Comparison of ENCODE assay signal across 27 mouse cellular contexts in genomic region chr6:52518704-52519103, GRCm38 (mm10).
DNase-seq lines count a peak whose midpoint lies in the region; ATAC-seq and TF ChIP-seq lines count a peak whose summit lies in the region.
"Had no signal": no experiment of that assay in that cellular context is flagged by ENCODE, and none has a peak within 500 bp of the region (broad histone marks: within the 10 kb centered on the region; RNA-seq: fewer than 3 reads in every experiment).

No protein-coding gene starts in this region.

- H3K9me3 ChIP-seq in kidney, postnatal 0 days (replicated peaks; ENCODE audit: low read length) = no peaks in the 10 kb centered on the region
- H3K9me3 ChIP-seq in lung, embryonic 16.5 days (ENCODE audit: control insufficient read depth, low read length) = no peaks in the 10 kb centered on the region
- H3K9me3 ChIP-seq in midbrain, embryonic 11.5 days (ENCODE audit: control insufficient read depth, low read length) = no peaks in the 10 kb centered on the region
- H3K9me3 ChIP-seq in midbrain, embryonic 13.5 days = no peaks in the 10 kb centered on the region
- H3K9me3 ChIP-seq: embryonic facial prominence, embryonic 10.5 days; embryonic facial prominence, embryonic 13.5 days; forebrain, embryonic 12.5 days; forebrain, embryonic 15.5 days; heart, embryonic 12.5 days; heart, embryonic 15.5 days; hindbrain, embryonic 10.5 days; hindbrain, embryonic 13.5 days had no signal

- no peak overlapping the region for H3K27ac ChIP-seq in kidney, postnatal 0 days
- peak overlapping the region; percentile 63 for H3K27ac ChIP-seq in lung, embryonic 16.5 days (ENCODE audit: low read length)
- H3K27ac ChIP-seq in midbrain, embryonic 11.5 days (ENCODE audit: low read depth, low read length) = no peak overlapping the region
- no peak overlapping the region for H3K27ac ChIP-seq in midbrain, embryonic 13.5 days
- H3K27ac ChIP-seq: embryonic facial prominence, embryonic 10.5 days; embryonic facial prominence, embryonic 13.5 days; forebrain, embryonic 12.5 days; forebrain, embryonic 15.5 days; heart, embryonic 15.5 days; hindbrain, embryonic 10.5 days; hindbrain, embryonic 13.5 days had no signal

- H3K27me3 ChIP-seq in kidney, postnatal 0 days (ENCODE audit: insufficient read depth, low read length) = no peaks in the 10 kb centered on the region
- no peaks in the 10 kb centered on the region for H3K27me3 ChIP-seq in lung, embryonic 16.5 days (ENCODE audit: control insufficient read depth, insufficient read depth, low read depth, low read length)
- no peaks in the 10 kb centered on the region for H3K27me3 ChIP-seq in midbrain, embryonic 11.5 days (ENCODE audit: control insufficient read depth, insufficient read depth, low read length)
- H3K27me3 ChIP-seq in midbrain, embryonic 13.5 days = no peaks in the 10 kb centered on the region
- H3K27me3 ChIP-seq: forebrain, embryonic 15.5 days; hindbrain, embryonic 13.5 days had no signal

- 65% methylated on average over 10 of the region's 10 CpGs for WGBS in kidney, postnatal 0 days
- WGBS in lung, embryonic 16.5 days = 46% methylated on average over 10 of the region's 10 CpGs
- WGBS in midbrain, embryonic 11.5 days = 91% methylated on average over 10 of the region's 10 CpGs
- WGBS in midbrain, embryonic 13.5 days = 87% methylated on average over 10 of the region's 10 CpGs

- H3K36me3 ChIP-seq in kidney, postnatal 0 days (ENCODE audit: insufficient read depth, low read length) = no peaks in the 10 kb centered on the region
- no peaks in the 10 kb centered on the region for H3K36me3 ChIP-seq in lung, embryonic 16.5 days (ENCODE audit: control insufficient read depth, insufficient read depth, low read length)
- no peaks in the 10 kb centered on the region for H3K36me3 ChIP-seq in midbrain, embryonic 11.5 days (ENCODE audit: control insufficient read depth, insufficient read depth, low read length)
- no peaks in the 10 kb centered on the region for H3K36me3 ChIP-seq in midbrain, embryonic 13.5 days
- H3K36me3 ChIP-seq: embryonic facial prominence, embryonic 10.5 days; embryonic facial prominence, embryonic 13.5 days; forebrain, embryonic 12.5 days; forebrain, embryonic 15.5 days; heart, embryonic 12.5 days; heart, embryonic 15.5 days; hindbrain, embryonic 10.5 days; hindbrain, embryonic 13.5 days had no signal

- H3K4me2 ChIP-seq in kidney, postnatal 0 days (ENCODE audit: low read length) = no peak overlapping the region
- H3K4me2 ChIP-seq in lung, embryonic 16.5 days (ENCODE audit: low read depth, low read length) = no peak overlapping the region
- no peak overlapping the region for H3K4me2 ChIP-seq in midbrain, embryonic 11.5 days
- H3K4me2 ChIP-seq in midbrain, embryonic 13.5 days (replicated peaks) = no peak overlapping the region
- H3K4me2 ChIP-seq: embryonic facial prominence, embryonic 13.5 days; forebrain, embryonic 12.5 days; forebrain, embryonic 15.5 days; heart, embryonic 12.5 days; heart, embryonic 15.5 days; hindbrain, embryonic 13.5 days had no signal

- no peak for ATAC-seq in kidney, postnatal 0 days (replicated peaks; ENCODE audit: low FRiP score, low read depth)
- ATAC-seq in lung, embryonic 16.5 days (ENCODE audit: low read depth) = peak; percentile 96
- ATAC-seq in midbrain, embryonic 11.5 days (ENCODE audit: low FRiP score) = no peak
- ATAC-seq in midbrain, embryonic 13.5 days = no peak
- ATAC-seq: activated CD4-positive, CD25-positive, alpha-beta regulatory T cell, adult 4 months; forebrain, embryonic 15.5 days had no signal

- peak; percentile 47 for DNase-seq in kidney, postnatal 0 days (ENCODE audit: low spot score)
- DNase-seq in kidney, postnatal 36 days = no peak
- no peak for DNase-seq in lung, postnatal 36 days
- peak; percentile 75 for DNase-seq in midbrain, embryonic 11.5 days (ENCODE audit: low spot score, missing footprints)
- DNase-seq: adrenal gland, adult 8-10 months; adrenal gland, postnatal 25 days; cerebellum, adult 11-12 months; cerebellum, adult 8-10 months; cerebellum, postnatal 10 days; cerebellum, postnatal 36 days; embryo, embryonic 11 days; gastrocnemius, postnatal 25 days; heart, adult 18-20 months; heart, postnatal 10 days; heart, postnatal 36 days had no signal

- no peak overlapping the region for H3K4me3 ChIP-seq in kidney, postnatal 0 days (replicated peaks; ENCODE audit: low read depth, low read length)
- no peak overlapping the region for H3K4me3 ChIP-seq in lung, embryonic 16.5 days (ENCODE audit: low read length)
- no peak overlapping the region for H3K4me3 ChIP-seq in midbrain, embryonic 11.5 days (ENCODE audit: low read depth, low read length)
- no peak overlapping the region for H3K4me3 ChIP-seq in midbrain, embryonic 13.5 days (replicated peaks)
- H3K4me3 ChIP-seq: embryonic facial prominence, embryonic 10.5 days; embryonic facial prominence, embryonic 13.5 days; erythroblast, embryonic 14.5 days; forebrain, embryonic 12.5 days; forebrain, embryonic 15.5 days; heart, embryonic 12.5 days; heart, embryonic 15.5 days; hindbrain, embryonic 10.5 days; hindbrain, embryonic 13.5 days had no signal

- TF ChIP-seq CTCF in kidney, postnatal 0 days (IDR thresholded peaks at IDR 0.05; ENCODE audit: low read depth) = no peak

- H3K4me1 ChIP-seq in kidney, postnatal 0 days (replicated peaks; ENCODE audit: insufficient read depth, low read length) = no peaks in the 10 kb centered on the region
- peaks cover 11% of the 10 kb centered on the region for H3K4me1 ChIP-seq in lung, embryonic 16.5 days (replicated peaks; ENCODE audit: control insufficient read depth, insufficient read depth, low read length)
- H3K4me1 ChIP-seq in midbrain, embryonic 11.5 days (ENCODE audit: control insufficient read depth, insufficient read depth, low read length) = no peaks in the 10 kb centered on the region
- no peaks in the 10 kb centered on the region for H3K4me1 ChIP-seq in midbrain, embryonic 13.5 days (replicated peaks)
- H3K4me1 ChIP-seq: embryonic facial prominence, embryonic 13.5 days; forebrain, embryonic 12.5 days; forebrain, embryonic 15.5 days; heart, embryonic 12.5 days; heart, embryonic 15.5 days; hindbrain, embryonic 13.5 days had no signal

- no peak overlapping the region for H3K9ac ChIP-seq in kidney, postnatal 0 days (ENCODE audit: low read depth, low read length)
- no peak overlapping the region for H3K9ac ChIP-seq in lung, embryonic 16.5 days (ENCODE audit: low read length)
- no peak overlapping the region for H3K9ac ChIP-seq in midbrain, embryonic 11.5 days (ENCODE audit: low read length)
- H3K9ac ChIP-seq in midbrain, embryonic 13.5 days (replicated peaks) = no peak overlapping the region
- H3K9ac ChIP-seq: embryonic facial prominence, embryonic 13.5 days; forebrain, embryonic 12.5 days; forebrain, embryonic 15.5 days; heart, embryonic 12.5 days; heart, embryonic 15.5 days; hindbrain, embryonic 13.5 days had no signal

Comparison
In these comparisons a context has a peak if more than half of its experiments do, and no peak if none do; other contexts are left out.
1. DNase-seq: peak in kidney, postnatal 0 days (single experiment) and midbrain, embryonic 11.5 days (single experiment); none in kidney, postnatal 36 days (0 of 2) and lung, postnatal 36 days (single experiment).